Comparison of ENCODE assay signal across 12 mouse cellular contexts in genomic region chr4:136740963-136741362, GRCm38 (mm10).
A peak's percentile ranks its signal among the peaks of the same experiment; 100 is the strongest.
DNase-seq lines count a peak whose midpoint lies in the region; TF ChIP-seq lines count a peak whose summit lies in the region.
"Had no signal": no experiment of that assay in that cellular context is flagged by ENCODE, and none has a peak within 500 bp of the region (broad histone marks: within the 10 kb centered on the region; RNA-seq: fewer than 3 reads in every experiment).

No protein-coding gene starts in this region.

- no peak for TF ChIP-seq CTCF in layer of hippocampus, adult 2 months (conservative IDR thresholded peaks at IDR 0.05)
- no peak for TF ChIP-seq CTCF in cortical plate, adult 2 months (IDR thresholded peaks at IDR 0.05; ENCODE audit: extremely low read depth, insufficient read depth, low read length)

- peak; percentile 67 to 76 for DNase-seq in heart, adult 18-20 months
- DNase-seq in heart, postnatal 25 days (ENCODE audit: low spot score), result no peak
- no peak for DNase-seq in layer of hippocampus, adult 2 months (ENCODE audit: low spot score in 2 of 2)
- DNase-seq in layer of hippocampus, adult 9-11 months, result no peak
- peak; percentile 81 to 82 for DNase-seq in heart, postnatal 10 days
- DNase-seq in gastrocnemius, postnatal 25 days, result no peak
- DNase-seq: liver, embryonic 13.5 days; lung, postnatal 10 days; spleen, adult 18-20 months; thymus, postnatal 36 days had no signal

- no peak overlapping the region for H3K4me3 ChIP-seq in layer of hippocampus, adult 2 months
- no peak overlapping the region for H3K4me3 ChIP-seq in cortical plate, adult 2 months (ENCODE audit: insufficient read depth, low read length)
- H3K4me3 ChIP-seq: liver, embryonic 13.5 days; neural tube, embryonic 13.5 days had no signal

- intact Hi-C loops in heart, postnatal 25 days (cut with DNase I), result loop anchor here (5.0 kb wide), 1 partner anchor 101 kb away; no protein-coding TSS in a partner anchor
- intact Hi-C loops in heart, postnatal 10 days (cut with DNase I), result no loop called here

- no peak for TF ChIP-seq POLR2A in cortical plate, adult 2 months (IDR thresholded peaks at IDR 0.05; ENCODE audit: extremely low read depth, insufficient read depth, low read length)

- H3K4me1 ChIP-seq in cortical plate, adult 2 months (ENCODE audit: control insufficient read depth, insufficient read depth, low read length), result peaks cover 24% of the 10 kb centered on the region

- peak overlapping the region; percentile 94 for H3K27ac ChIP-seq in layer of hippocampus, adult 2 months
- peak overlapping the region; percentile 35; the same call in 1 of the 2 replicates for H3K27ac ChIP-seq in cortical plate, adult 2 months (ENCODE audit: insufficient read depth, low read length)
- H3K27ac ChIP-seq: liver, embryonic 13.5 days had no signal

Comparison
In these comparisons a context has a peak if more than half of its experiments do, and no peak if none do; other contexts are left out.
1. DNase-seq: peak in heart, adult 18-20 months (2 of 2) and heart, postnatal 10 days (2 of 2); none in heart, postnatal 25 days (single experiment), layer of hippocampus, adult 2 months (0 of 2), layer of hippocampus, adult 9-11 months (single experiment) and gastrocnemius, postnatal 25 days (single experiment).